Mouse (Mus musculus) frontal cortex, postnatal 14 days (tissue): Measurements from ENCODE around the gene Ttll8.

Experiments used
- DNase-seq, 2 experiments: peaks; one replicate each; pipeline ENCODE4 v3.0.0; 2022; ENCODE audit warnings: low spot score in 2 of 2

Gene Ttll8

DNA sequence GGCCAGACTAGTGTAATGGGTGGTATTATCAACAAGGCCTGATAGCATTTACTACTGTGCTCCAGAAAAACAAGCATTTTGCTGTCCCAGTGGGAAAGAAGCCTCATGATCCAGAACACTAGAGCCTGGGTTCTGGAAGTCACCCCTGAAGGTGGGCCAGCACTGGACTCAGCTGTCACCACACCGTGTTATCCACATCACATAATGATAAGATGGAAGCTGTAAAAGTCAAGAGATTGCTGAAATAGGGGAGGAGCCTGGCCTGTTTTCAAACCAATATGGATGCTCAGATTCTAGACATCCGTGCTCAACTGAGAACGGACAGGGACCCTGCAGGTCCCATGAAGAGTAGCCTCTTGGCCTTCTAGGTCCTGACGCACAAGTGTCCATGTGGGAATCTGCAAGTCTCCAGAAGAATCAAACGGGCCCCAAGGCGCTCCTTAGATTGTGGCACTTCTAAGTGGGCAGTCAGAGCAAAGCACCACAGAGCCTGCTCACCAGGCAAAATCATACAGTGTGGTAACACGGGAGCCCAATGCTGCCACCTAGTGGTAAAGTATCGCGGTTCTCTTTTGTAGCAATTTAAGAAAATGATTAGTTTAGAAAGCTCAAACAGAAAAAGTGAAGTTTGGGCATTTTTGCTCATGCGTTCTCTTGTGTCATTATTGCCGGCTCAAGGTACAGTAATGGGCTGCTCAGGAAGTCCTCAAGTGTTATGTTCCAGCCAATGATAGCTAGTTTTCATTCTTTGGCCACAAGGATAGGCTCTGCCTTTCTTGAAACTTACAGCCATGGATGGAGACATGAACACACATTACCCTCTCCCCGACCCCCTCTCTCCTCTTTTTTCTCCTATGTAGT, 32.9 kb downstream of the Ttll8 start:
- peak; percentile 50 to 78 for DNase-seq

DNA sequence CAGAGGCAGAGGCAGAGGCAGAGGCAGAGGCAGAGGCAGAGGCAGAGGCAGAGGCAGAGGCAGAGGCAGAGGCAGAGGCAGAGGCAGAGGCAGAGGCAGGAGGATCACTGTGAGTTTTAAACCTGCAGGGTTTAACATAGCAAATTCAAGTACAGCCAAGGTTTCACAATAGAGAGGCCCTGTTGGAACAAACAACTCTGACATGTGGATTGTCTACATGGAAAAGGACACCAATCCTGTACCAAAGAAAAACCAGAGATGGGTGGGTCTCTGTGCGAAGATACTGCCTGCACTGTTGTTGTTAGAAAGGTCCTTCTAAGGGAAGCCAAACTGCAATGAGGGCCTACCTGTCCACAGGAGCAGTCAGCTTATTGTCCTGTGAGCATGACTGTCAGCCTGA, 34.2 kb downstream of the Ttll8 start:
- DNase-seq, result no peak

DNA sequence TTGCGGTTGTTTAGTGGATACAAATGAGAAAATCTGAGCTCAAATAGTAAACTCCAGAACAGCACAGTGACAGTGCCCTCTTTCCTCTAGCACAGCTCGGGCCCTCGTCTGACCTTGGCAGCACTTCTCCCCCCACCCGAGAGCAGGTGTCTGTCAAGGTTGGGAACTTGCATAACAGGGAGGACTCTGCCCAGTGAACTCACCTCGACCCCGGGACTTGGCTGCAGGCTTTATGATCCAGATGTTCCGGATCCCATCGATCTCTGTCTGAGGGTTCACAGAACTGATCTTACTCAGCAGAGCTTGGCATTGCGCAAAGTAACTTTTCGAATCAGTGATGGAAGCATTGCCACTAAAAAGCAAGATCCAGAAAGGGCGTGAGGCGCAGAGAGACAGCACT, 34.9 kb downstream of the Ttll8 start:
- no peak for DNase-seq

DNA sequence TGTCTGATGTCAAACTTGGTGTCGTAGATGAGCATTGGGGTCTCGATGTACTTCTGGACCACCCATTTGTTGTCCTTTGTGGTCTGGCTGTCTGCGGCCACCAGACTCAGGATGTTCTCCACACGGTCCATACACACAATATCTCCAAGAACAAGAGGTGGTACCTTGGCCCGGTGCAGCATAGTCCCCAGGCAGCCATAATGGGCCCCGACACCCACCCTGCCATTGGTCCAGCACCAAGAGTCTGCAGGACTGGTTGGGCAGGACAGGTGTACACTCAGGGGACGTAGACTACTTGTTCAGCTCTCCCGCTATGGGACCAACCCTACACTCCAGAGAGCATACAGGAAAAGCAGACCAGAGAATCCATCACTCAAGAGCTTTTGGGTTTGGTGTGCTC, 37.1 kb downstream of the Ttll8 start:
- DNase-seq, result no peak

DNA sequence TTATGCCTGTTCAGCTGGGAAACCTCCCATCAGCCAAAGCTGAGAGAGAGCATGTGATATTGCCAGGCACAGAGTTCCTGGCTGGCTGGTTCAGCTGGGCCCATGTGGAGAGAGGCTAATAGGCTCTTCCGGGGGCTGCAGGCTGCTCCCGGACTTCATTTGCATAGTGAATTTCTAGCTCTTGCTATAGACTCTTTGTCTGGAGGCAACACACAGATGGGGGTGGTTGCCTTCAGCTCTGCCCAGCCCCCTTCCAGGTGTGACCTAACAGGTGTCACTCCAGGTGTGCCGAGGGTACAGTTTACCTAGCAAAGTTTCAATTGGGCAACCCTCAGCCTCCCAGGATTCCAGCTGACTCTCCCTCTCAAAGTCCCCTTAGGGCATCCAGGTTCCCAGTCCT, 37.9 kb downstream of the Ttll8 start:
- no peak for DNase-seq

DNA sequence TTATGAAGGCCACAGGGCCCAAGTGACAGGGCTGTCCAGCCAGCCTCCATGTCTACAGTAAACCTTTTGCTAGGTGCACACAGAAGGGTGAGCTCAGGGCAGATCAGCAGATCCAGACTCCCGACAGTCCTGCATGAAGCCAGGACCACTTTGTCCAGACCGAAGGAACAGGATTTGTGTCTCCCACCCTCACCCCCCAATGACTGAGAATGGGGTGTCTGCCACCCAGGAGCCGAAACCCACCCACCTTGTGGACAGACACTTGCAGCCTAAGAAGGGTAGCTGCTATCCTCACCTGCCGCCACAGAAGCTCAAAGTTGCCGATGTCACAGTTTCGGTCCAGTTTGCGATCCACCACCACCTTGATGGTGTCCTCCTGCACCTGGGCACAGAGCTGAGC, 39.2 kb downstream of the Ttll8 start:
- DNase-seq, result no peak

DNA sequence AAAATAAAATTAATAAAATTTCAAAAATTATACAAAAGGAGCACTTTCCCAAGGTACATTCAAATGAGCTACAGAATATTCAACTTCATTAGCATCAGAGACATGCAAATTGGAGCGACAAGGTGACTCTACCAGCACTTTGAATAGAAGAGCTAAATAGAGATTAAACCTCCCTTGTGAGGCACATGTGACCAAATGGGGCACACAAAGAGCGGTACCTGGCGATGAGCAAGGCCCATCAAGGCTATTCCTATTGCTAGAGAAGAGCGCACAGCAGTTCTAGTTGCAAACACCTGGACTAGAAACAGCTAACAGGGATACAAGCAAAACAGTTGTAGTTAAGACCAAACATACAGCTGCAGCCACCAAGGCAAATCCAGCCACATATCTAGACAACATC, 47.9 kb downstream of the Ttll8 start:
- DNase-seq, result no peak

DNA sequence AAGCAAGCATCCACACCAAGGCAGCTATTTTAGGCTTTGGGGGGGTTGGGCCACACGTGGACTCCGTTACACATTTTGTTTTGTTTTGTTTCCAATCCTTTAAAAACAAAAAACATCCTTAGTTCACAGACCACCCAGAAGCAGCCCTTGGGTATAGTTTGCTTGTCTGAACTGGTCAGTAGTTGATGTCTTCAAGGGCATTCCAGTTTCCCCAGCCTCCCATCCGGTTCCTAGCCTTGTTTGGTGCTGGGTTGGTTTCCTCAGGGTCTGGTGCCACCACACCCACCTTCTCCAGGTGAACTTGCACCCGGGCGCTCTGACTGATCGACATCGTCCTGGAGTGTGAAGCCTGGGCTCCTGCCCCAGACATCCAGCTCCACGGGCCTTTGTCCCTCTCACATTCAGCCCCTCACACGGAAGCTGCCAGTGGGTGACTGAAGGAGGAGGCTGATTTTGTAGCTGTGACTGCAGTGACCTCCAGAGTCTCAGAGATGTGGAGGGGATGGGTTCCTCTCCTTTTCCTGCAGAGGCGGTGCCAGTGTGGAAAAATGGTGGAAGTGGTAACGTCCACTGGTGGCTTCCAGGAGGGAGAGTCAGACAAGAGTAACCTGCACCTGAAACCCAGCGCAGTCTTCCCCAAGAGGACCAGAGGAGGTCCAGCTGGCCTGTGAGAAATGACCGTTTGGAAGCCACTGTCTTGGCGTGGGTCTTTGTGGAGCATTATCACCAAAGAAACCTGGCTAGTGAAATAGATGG, 50.0 kb downstream of the Ttll8 start:
- DNase-seq, result no peak

DNA sequence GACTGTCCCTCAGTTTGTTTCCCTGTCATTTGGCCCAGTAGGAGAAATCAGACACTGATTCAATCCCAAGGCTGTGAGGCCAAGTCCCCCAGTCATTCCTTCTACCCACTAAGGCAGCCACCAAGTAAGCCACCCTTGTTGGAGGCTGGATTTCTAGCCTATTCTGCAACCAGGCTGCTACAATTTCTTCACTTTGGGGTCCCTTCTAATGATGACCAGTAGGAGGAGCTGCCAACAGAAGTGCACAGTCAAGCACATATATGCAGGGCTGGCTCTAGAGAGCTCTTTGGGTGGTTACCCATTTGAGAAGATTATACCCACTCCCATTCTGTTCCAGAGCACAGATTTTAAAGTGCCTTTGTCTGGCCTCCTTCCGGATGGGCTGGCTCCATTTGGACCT, 51.1 kb downstream of the Ttll8 start:
- no peak for DNase-seq

DNA sequence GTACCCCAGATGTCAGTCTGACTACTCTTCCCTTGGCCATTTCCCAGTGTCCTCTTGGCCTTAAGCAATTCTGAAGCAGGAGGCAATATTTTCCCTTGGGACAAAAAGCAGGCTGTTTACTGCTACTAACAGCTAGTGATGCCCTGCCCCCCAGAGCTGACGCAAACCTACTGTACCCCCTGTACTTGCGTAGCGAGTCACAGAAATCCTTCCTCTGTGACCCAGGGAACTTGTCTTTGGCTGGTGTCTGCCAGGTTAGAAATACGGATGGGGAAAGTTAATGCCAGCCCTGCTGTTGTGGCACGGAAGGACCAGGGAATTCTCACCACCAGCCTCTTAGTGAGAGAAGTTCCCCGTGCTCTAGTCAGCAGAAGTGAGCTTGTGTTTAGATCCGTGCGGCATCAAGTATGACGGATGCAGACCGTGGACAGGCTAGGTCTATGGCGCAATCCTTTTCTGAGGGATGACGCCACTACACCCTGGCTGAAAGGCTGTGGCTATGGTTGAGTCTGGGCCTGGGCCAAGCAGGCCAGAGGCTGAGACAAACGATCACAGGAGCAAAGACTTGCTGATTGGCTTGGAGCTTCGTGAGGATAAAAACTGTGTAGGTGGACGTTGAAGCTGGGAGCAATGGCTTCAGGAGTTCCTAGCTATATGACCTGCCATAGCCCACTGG, 51.9 kb downstream of the Ttll8 start:
- no peak for DNase-seq

DNA sequence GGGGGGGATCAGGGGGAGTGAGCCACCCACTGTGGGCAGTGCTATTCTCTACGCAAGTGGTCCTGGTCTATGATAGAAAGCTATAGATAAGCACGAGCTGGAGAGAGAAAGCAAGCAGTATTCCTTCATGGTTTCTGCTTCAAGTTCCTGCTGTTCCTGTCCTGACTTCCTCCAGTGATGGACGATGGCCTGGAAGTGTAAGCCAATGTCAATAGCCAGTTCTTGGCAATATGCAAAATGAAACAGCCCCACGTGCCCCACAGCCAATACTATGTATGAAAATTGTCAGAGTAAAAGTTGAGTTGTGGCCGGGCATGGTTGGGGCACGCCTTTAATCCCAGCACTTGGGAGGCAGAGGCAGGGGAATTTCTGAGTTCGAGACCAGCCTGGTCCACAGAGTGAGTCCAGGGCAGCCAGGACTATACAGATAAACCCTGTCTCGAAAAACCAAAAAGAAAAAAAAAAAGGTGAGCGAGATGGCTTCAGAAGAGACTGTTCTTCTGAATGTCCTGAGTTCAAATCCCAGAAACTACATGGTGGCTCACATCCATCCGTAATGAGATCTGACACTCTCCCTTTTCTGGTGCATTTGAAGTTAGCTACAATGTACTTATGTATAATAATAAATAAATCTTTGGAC, 57.8 kb downstream of the Ttll8 start:
- no peak for DNase-seq

DNA sequence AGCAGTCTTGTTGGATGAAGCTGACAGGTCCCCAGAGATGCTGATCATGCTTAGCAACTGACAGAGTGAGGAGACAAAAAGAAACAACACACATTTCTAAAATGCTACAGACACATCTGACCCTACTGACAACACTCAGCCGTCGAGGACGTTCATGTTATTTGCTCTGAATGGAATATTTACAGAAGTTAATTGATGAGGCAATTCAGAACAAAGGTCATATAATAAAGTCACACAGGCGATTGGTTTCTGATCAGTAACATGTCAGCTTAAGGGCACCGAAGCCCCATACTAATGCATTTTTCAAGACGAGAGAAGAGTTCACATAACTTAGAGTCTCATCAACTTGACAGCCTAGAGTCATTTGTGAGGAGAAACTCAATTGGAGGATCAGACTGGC, 58.3 kb downstream of the Ttll8 start:
- no peak for DNase-seq

DNA sequence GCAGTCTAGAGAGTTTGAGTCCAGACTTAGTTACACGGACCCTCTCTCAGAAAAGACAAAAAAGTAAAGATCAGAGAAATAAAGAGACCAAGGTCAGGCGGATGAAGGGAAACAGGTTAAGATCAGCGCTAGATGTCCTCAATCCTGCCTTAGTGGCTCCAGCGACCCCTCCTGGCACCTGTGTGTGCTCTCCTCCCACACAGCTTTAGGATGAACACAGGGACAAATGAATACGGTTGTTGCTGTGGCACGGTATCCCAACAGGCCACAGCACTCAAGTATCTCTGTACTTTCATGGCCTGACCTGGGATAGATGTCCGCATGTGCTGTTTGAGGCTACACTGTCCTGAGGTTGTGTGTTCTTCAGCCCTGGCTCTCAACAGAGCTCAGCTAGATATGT, 59.1 kb downstream of the Ttll8 start:
- no peak for DNase-seq

DNA sequence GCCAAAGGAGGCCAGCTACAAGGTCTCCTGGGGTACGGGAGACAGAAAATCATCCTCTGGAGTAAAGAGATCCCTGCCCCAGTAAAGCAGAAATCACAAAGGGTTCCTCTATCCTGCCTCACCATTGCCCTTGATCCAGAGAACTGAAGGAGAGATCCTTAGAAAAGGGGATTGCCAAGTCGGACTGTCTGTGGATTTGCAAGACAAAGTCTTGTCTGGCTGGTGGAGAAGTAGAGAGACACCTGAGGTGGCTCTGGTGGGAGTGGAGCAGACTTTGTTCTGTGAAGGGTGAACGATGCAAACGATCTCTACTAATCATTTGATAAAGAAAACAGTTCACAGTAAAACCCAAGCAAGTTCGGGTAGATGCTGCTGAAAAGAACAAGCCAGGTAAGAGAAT, 61.3 kb downstream of the Ttll8 start:
- DNase-seq, result no peak

DNA sequence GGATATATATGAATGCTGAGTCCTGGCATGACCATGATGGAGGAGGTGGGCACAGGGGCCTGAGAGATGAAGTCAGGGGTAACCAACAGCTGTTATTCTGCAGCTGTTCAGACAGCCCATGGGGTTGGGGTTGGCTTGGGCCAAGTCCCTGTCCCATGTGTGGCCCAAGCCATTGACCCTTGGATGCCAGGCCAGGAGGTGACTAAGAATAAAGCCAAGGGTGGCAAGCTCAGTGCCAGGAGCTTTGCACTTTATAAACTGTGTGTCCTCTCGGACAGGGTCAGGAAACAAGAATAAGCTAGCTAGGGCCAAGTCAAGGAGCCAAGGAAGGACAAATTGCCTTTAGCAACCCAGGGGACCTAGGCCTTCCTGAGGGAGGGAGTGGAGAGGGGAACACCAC, 62.0 kb downstream of the Ttll8 start:
- no peak for DNase-seq

DNA sequence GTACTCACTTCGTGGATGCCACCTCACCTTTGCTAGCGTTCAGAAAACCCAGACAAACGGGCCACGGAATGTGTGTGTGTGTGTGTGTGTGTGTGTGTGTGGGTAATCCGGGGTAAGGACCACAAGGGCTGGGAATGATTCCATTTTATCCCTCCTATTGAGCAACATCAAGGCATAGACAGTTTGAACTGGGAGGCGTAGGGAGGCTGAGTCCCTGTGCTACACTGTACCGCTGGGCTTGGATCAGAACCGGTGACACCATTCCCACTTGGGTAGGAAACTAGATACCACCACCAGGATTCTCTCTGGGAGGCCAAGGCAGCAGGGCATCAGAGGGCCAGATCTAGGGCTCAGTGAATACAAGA, 62.6 kb downstream of the Ttll8 start:
- no peak for DNase-seq

DNA sequence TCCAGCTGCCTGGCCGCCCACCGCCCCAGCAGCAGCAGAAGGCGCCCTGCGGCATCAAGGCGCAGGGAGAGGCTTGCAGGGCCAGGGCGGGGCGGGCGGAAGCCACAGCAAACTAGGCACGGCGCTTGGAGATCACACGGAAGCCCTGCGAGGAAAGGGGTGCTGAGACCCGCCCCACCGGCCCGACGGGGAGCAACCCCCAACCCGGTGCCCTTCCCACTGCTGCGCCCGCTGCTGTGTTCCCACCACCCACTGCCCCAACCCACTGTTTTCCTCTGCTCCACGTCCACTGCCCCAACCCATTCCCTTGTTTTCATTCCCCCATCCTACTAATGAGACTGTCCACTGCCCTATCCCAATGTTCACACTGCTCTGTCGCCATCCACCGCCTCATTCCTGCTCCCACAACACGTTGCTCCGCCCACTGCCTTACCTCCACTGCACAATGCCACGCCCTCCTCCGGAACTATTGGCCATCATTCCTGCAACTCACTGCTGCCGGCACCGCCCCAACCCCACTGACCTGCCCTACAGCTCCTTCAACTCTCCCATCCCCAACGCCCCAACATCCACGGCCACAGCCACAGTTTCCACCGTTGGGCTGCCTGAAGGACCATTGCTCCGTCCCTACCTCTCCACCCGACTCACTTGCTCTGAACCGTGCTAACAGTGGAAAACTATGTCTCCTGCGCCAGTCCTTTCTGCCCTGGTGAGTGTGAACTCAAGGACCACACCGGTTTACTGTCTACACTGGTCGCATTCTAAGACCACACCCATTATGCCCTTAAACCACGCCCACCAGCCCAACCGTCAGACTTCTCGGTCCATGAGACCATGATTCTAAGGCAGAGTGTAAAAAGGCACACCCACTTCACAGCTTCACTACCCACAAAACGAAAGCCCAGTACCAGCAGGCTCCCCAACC, 63.2 kb downstream of the Ttll8 start:
- peak; percentile 56 to 57 for DNase-seq

DNA sequence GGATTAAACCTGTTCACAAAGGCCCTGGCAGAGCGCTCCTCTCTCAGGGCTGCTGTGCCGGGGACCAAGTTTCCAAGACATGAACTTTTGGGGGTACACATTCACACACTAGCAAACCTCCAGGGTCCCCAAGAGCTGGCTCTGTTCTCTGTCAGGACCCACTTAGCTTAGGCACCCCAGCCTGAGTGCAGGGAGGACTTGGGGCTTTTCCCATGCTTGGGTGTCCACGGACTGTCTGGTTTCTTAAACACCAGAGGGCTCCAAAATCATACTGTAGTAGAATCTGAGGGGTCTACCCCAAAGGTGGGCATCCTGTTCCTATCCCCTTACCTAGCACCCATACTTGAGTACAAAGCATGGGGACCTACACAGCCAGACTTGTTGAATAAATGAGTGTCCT, 64.2 kb downstream of the Ttll8 start:
- no peak for DNase-seq

DNA sequence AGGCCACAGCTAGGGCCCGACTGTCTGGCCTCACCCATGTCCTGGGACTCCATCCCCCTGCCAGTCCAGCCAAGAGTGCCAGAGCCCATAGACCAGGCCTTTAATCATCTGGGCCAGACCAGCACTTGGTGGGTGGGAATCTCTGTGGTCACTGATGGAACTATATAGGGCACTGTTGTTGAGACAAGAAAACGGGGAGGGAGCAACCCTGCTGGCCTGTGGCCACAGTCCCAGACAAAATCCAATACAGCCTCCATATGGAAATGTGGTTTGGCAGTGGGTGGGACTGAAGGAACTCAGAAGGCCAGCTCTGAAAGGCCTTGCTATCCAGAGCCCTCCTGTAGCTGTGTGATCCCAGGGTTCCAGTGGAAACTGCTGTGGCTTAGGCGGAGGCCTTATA, 65.2 kb downstream of the Ttll8 start:
- no peak for DNase-seq

DNA sequence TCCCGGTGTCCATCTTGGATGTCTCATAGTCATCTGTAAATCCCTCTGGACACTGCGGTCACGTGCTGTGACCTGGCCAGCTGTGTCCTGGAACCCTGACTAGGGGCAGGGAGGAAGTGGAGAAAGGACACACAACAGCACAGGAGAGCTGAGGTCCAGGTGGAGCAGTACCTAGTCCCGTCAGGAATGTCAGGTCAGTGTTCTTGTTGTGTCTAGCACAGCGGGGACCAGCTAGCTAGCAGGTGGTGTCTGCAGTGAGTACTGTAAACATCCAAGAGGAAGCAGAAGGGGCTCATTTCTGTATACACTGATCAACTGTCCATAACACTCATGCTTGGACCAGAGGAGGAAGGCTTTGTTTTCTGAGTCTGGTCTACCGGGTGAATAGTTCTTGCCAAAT, 68.8 kb downstream of the Ttll8 start:
- DNase-seq, result no peak

DNA sequence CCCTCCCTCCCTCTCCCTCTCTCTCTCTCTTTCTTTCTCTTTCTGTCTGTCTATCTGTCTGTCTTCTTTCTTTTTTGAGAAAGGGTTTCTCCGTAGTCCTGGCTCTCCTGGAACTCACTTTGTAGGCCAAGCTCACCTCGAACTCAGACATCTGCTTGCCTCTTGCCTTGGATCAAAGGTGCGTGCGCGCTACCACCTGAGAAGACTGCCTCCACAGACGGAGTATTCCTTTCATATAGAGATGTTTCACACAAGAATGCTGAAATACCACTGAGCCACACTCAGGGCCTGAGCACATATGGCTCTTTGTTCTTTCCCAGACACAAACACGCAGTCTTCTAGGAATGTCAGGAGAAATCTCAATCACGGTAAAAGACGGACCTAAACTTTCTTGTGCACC, 70.9 kb downstream of the Ttll8 start:
- DNase-seq, result no peak
